Mouse (Mus musculus): ENCODE data around the gene Runx2. TPM values are rescaled to one million over a fixed set of nuclear protein-coding genes. Genes with fewer than 3 reads are reported as not detected.

Runx2 gene
- polyA plus RNA-seq, 1 experiment from 2014 or later, result 0.55 TPM

- 87% methylated on average over 9 of the region's 9 CpGs for WGBS
- Histone ChIP-seq H3K9me3 (ENCODE audit: control insufficient read depth, low read length) (no peaks in the 10 kb centered on the region), H3K9ac (replicated peaks; ENCODE audit: low read length) (no peak overlapping the region), H3K4me1 (ENCODE audit: control insufficient read depth, insufficient read depth, low read length) (no peaks in the 10 kb centered on the region), H3K27ac (replicated peaks; ENCODE audit: low read depth, low read length) (no peak overlapping the region), H3K27me3 (ENCODE audit: control insufficient read depth, insufficient read depth, low read length) (no peaks in the 10 kb centered on the region), H3K36me3 (ENCODE audit: control insufficient read depth, insufficient read depth, low read length) (no peaks in the 10 kb centered on the region), H3K4me3 (replicated peaks; ENCODE audit: low read depth, low read length) (no peak overlapping the region), H3K4me2 (ENCODE audit: low read length) (no peak overlapping the region)
- no peak for ATAC-seq (ENCODE audit: low FRiP score, low TSS enrichment)
- no peak for DNase-seq
Measured at GRCm38 (mm10) chr17:44449915-44450471, 364.6 kb downstream of the Runx2 start.

Other genes starting within 250 kb of the Runx2 start
- 19.9 and 21.9 TPM in 2 replicates for gene Supt3, start 37.6 kb downstream of the Runx2 start, polyA plus RNA-seq (2014; fragmentation: Nextera tagmentation; extraction: Ambion mirVana)

All from midbrain, embryonic 14.5 days (tissue).